Comparison of ENCODE assay signal across 8 mouse cellular contexts in the genomic region with DNA sequence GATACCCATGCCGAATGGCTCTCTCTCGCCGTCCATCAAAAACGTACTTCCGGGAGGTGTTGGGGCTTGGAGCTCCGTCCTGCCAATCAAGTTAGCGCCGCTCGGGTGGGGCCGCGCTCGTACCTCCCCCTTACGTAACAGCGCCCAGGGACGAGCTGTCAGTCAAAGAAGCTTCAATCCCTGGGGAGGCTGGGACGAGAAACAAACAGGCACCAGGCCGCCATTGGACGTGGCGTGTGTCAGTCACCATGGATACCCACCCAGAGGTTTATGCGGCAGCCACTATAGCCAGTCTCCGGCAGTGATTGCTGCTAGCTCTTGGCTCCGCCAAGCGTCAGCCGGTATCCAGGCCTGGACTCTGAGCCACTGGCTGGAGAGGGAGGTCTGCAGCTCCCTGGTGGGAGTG.
DNase-seq lines count a peak whose midpoint lies in the region; ATAC-seq lines count a peak whose summit lies in the region.

No protein-coding gene starts in this region.

- no peaks in the 10 kb centered on the region for H3K27me3 ChIP-seq in hindbrain, embryonic 15.5 days

- ATAC-seq in hindbrain, embryonic 15.5 days (ENCODE audit: low FRiP score, low read depth) = peak; percentile 99

- DNase-seq in T-cell, adult 2 months (ENCODE audit: low spot score) = peak; percentile 97
- DNase-seq in cerebellum, postnatal 36 days = peak; percentile 100
- peak; percentile 100 for DNase-seq in frontal cortex, postnatal 36 days (ENCODE audit: low spot score in 2 of 2)
- peak; percentile 100 for DNase-seq in left cerebral cortex, adult 11 months (ENCODE audit: low spot score)
- DNase-seq in lung, postnatal 4 days = peak; percentile 99 to 100
- peak; percentile 100 for DNase-seq in retina, postnatal 7 days (ENCODE audit: low read depth, low spot score)
- DNase-seq in urinary bladder, adult 2 months (ENCODE audit: low spot score) = peak; percentile 89

- H3K9ac ChIP-seq in hindbrain, embryonic 15.5 days = peak overlapping the region; percentile 21; the same call in 1 of the 2 replicates

- peak overlapping the region; percentile 70 for H3K4me2 ChIP-seq in hindbrain, embryonic 15.5 days

- H3K9me3 ChIP-seq in hindbrain, embryonic 15.5 days = no peaks in the 10 kb centered on the region

- H3K27ac ChIP-seq in hindbrain, embryonic 15.5 days (replicated peaks) = peak overlapping the region; percentile 85

- under 1% methylated on average over 24 of the region's 24 CpGs for WGBS in hindbrain, embryonic 15.5 days

- H3K36me3 ChIP-seq in hindbrain, embryonic 15.5 days = peaks cover 8% of the 10 kb centered on the region

- H3K4me3 ChIP-seq in hindbrain, embryonic 15.5 days = peak overlapping the region; percentile 84

- H3K4me1 ChIP-seq in hindbrain, embryonic 15.5 days (replicated peaks) = peaks cover 24% of the 10 kb centered on the region

Comparison
In these comparisons a context has a peak if more than half of its experiments do, and no peak if none do; other contexts are left out.
1. Peak in every context shown above with its lines: DNase-seq, ATAC-seq, H3K4me3 ChIP-seq and H3K27ac ChIP-seq.